Mouse (Mus musculus): ENCODE measurements around the gene Dbn1.
A peak's percentile ranks its signal among the peaks of the same experiment; 100 is the strongest.
"Not testable (repeated sequence)": the region's sequence is repeated elsewhere in the genome, so short reads cannot be mapped to it uniquely, and the experiment has no call there.

Gene Dbn1

GRCm38 (mm10) chr13:55450511-55450980 lies 37.4 kb downstream of the Dbn1 start:
- no peak for DNase-seq (ENCODE audit: low read depth, low spot score)

DNA sequence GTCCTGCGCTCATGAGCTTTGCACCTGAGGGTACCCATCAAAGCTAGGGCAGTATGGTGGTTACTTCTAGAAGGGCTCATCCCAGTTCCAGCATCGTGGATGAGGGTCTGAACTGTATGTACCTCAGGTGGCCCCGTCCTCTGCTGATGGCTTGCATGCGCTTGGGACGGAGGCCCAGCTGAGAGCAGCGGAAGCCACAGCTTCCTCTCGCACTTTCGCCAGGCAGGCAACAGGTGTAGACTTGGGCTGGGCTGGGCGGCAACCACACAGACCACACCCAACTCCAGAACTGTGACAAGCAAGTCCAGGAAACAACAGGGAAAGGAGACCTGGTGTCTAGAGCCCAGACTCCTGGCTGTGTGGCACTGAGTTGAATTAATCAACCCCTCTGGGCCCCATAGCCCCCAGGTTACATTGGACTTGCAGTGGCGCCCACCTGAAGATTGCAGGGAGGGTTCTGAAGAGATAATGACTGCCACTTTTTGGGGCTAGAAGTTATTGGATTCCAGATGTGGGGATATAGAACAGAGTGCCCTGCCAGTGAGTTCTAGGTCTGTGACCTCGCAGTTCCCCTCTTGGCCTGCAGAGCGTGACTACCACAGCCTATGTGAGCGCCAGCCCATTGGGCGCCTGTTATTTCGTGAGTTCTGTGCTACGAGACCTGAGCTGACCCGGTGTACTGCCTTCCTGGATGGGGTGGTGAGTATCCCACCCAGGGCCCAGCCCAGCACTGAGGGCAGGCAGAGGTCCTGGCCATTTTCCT lies 38.1 kb downstream of the Dbn1 start:
- DNase-seq (ENCODE audit: low read depth, low spot score): no peak

GRCm38 (mm10) chr13:55449205-55449604 lies 38.7 kb downstream of the Dbn1 start:
- no peak for DNase-seq (ENCODE audit: low read depth, low spot score)

DNA sequence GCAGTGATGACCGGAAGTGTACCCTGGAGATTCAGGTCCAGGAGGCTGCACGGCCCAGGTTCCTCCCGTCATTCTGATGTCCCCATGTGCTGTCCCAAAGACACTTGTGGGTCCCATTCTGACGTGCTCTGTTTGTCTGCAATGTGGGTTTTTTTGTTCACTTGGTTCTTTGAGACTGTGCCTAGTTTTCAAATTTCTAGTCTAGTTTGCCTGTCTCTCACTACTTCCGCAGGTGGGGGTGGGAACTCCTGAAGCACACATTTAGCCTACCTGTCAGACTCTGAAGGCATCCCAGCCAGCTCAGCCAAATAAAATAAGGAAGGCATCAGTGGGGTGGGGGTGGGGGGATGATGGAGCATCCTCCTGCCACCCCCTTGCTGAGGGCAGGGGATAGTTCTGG lies 39.8 kb downstream of the Dbn1 start:
- no peak for DNase-seq (ENCODE audit: low read depth, low spot score)

- DNase-seq (ENCODE audit: low read depth, low spot score): no peak
These were observed 40.4 kb downstream of the Dbn1 start for GRCm38 (mm10) chr13:55447543-55447943.

GRCm38 (mm10) chr13:55446483-55447105 lies 41.3 kb downstream of the Dbn1 start:
- no peak for DNase-seq (ENCODE audit: low read depth, low spot score)

GRCm38 (mm10) chr13:55445361-55446091 lies 42.4 kb downstream of the Dbn1 start:
- DNase-seq (ENCODE audit: low read depth, low spot score): no peak

DNA sequence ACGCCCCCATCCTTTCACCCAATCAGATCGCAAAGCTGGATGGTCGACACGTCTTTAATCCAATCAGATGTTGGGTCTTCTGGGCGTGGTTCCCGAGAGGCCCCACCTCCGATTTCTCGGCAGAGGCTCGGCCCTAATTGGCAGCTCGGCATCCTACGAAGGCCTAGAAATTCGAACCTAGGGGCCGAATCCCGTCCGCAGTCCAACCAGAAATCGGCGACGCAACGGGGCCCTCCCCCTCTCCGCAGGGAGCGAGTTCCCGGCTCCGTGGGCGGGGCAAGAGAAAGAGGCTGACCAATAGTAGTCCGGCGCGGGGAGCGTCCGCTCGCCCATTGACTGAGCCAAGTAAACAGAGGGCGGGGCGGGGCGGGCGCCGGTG lies 43.0 kb downstream of the Dbn1 start, which contains the start of gene Grk6:
Gene Grk6, plus strand, starts transcription at position 136 of the 379 bp plus-strand sequence.
- peak; percentile 99 for DNase-seq (ENCODE audit: low read depth, low spot score)

GRCm38 (mm10) chr13:55444286-55444936 lies 43.5 kb downstream of the Dbn1 start:
- DNase-seq (ENCODE audit: low read depth, low spot score): peak; percentile 94

GRCm38 (mm10) chr13:55443799-55444285 lies 44.1 kb downstream of the Dbn1 start:
- DNase-seq (ENCODE audit: low read depth, low spot score): no peak

DNA sequence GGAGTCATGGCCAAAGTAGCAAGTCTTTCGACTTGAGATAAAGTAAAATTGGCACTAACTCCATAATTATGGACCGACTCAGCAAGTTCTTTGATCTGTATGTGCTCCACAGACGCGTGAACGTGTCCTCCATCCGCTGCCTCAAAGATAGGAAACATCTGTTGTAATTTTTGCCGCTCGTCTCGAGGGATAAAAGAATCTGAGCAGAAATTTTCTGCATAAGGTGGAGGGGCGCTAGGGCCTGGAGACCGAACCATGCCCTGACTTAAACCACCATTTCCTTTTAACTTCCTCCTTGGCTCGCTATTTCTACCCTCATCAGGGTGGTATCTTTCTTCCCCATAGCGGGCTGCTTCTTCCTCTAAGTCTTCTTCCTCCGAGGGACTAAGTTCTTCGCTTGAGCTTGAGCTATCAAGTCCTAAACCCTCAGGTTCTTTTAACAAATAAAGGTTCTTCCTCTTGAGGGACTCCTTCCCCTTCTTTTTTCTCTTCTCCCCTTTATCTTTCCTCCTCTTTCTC lies 50.7 kb downstream of the Dbn1 start:
- DNase-seq (ENCODE audit: low read depth, low spot score): not testable (repeated sequence)

GRCm38 (mm10) chr13:55431889-55432685 lies 55.8 kb downstream of the Dbn1 start:
- no peak for DNase-seq (ENCODE audit: low read depth, low spot score)

- no peak for DNase-seq (ENCODE audit: low read depth, low spot score)
These were observed 57.3 kb downstream of the Dbn1 start for GRCm38 (mm10) chr13:55430566-55430965.

- DNase-seq (ENCODE audit: low read depth, low spot score): no peak
These were observed 58.6 kb downstream of the Dbn1 start for GRCm38 (mm10) chr13:55429226-55429888.

GRCm38 (mm10) chr13:55426613-55427012 lies 61.3 kb downstream of the Dbn1 start, which contains the start of gene F12:
Gene F12 (minus strand): TSS chr13:55426793.
- DNase-seq (ENCODE audit: low read depth, low spot score): no peak

Measured in ES-CJ7 (cell line).